Mouse (Mus musculus) frontal cortex, adult (tissue): Measurements from ENCODE around the gene Tmem184a.

Source experiments
- ATAC-seq: cut with Nextera tagmentation; 2 replicates; pipeline ENCODE4 v1.9.2; 2017; ENCODE audit warnings: mild to moderate bottlenecking, moderate library complexity, mixed read lengths; ENCODE audit not compliant: low TSS enrichment

Gene Tmem184a

GRCm38 (mm10) chr5:139813126-139813490, 6.6 kb downstream of the Tmem184a start:
- ATAC-seq: no peak

- no peak for ATAC-seq
Measured at GRCm38 (mm10) chr5:139812398-139813125, 7.2 kb downstream of the Tmem184a start.

- ATAC-seq: no peak
Measured at GRCm38 (mm10) chr5:139811677-139812397, 7.9 kb downstream of the Tmem184a start.

- ATAC-seq: no peak
Measured at GRCm38 (mm10) chr5:139809397-139809796, 10.3 kb downstream of the Tmem184a start.

- no peak for ATAC-seq
Measured at GRCm38 (mm10) chr5:139805924-139806323, 13.8 kb downstream of the Tmem184a start.

GRCm38 (mm10) chr5:139804573-139805111, 15.1 kb downstream of the Tmem184a start:
- no peak for ATAC-seq

- ATAC-seq: no peak
Measured at GRCm38 (mm10) chr5:139804107-139804551, 15.6 kb downstream of the Tmem184a start.

GRCm38 (mm10) chr5:139803601-139804102, 16.1 kb downstream of the Tmem184a start:
- ATAC-seq: no peak

GRCm38 (mm10) chr5:139803165-139803564, 16.6 kb downstream of the Tmem184a start:
- no peak for ATAC-seq

GRCm38 (mm10) chr5:139801880-139802279, 17.8 kb downstream of the Tmem184a start:
- ATAC-seq: no peak

GRCm38 (mm10) chr5:139801231-139801630, 18.5 kb downstream of the Tmem184a start:
- ATAC-seq: no peak

GRCm38 (mm10) chr5:139799801-139800590, 19.7 kb downstream of the Tmem184a start:
- ATAC-seq: no peak

- no peak for ATAC-seq
Measured at GRCm38 (mm10) chr5:139799041-139799440, 20.7 kb downstream of the Tmem184a start.

GRCm38 (mm10) chr5:139798168-139798900, 21.4 kb downstream of the Tmem184a start:
- ATAC-seq: no peak

- 0 out of 2 replicates have a peak, but pooled peaks have one; percentile 26 for ATAC-seq
Measured at GRCm38 (mm10) chr5:139797473-139798167, 22.1 kb downstream of the Tmem184a start.

GRCm38 (mm10) chr5:139796900-139797299, 22.8 kb downstream of the Tmem184a start:
- ATAC-seq: peak; percentile 76

- no peak for ATAC-seq
Measured at GRCm38 (mm10) chr5:139796001-139796620, 23.6 kb downstream of the Tmem184a start.

GRCm38 (mm10) chr5:139794938-139795337, 24.8 kb downstream of the Tmem184a start:
- no peak for ATAC-seq

- ATAC-seq: no peak
Measured at GRCm38 (mm10) chr5:139794137-139794536, 25.6 kb downstream of the Tmem184a start.
